Mouse (Mus musculus): ENCODE measurements around the gene Tmem255a. TPM values are rescaled to one million over a fixed set of nuclear protein-coding genes. Genes with fewer than 3 reads are reported as not detected.
"Not testable (repeated sequence)": the region's sequence is repeated elsewhere in the genome, so short reads cannot be mapped to it uniquely, and the experiment has no call there.

Gene Tmem255a
- polyA plus RNA-seq, 1 experiment from 2014 or later = 27.0 TPM

- Histone ChIP-seq H3K4me1 (ENCODE audit: control insufficient read depth in 2 of 2, insufficient read depth in 2 of 2, low read length in 2 of 2) (no peaks in the 10 kb centered on the region), H3K4me2 (ENCODE audit: low read length) (peak within 1 kb of the TSS; percentile 69), H3K9ac (ENCODE audit: low read length) (peak within 1 kb of the TSS; percentile 84), H3K4me3 (ENCODE audit: control insufficient read depth in 1 of 2, insufficient read depth in 1 of 2, low read depth in 1 of 2, low read length in 2 of 2) (peak within 1 kb of the TSS; percentile 69 to 88), H3K9me3 (ENCODE audit: control insufficient read depth, low read length) (no peaks in the 10 kb centered on the region), H3K27ac (replicated peaks in 1 of 2; ENCODE audit: control insufficient read depth in 1 of 2, insufficient read depth in 1 of 2, low read depth in 2 of 2, low read length in 2 of 2) (peak within 1 kb of the TSS; percentile 88 to 90), H3K27me3 (ENCODE audit: control insufficient read depth, insufficient read depth, low read length) (no peaks in the 10 kb centered on the region), H3K36me3 (ENCODE audit: control insufficient read depth, insufficient read depth, low read length) (peaks cover 11% of the 10 kb centered on the region; the same call in 1 of the 2 replicates)
- 21% methylated on average over 58 of the region's 72 CpGs for WGBS
- peak; percentile 81 for ATAC-seq (ENCODE audit: insufficient number of reproducible peaks, insufficient read depth, low FRiP score, low read depth)
Observed at GRCm38 (mm10) chrX:38189552-38190457, 62.4 kb downstream of the Tmem255a start, which contains the start of gene Zbtb33. TSS of gene Zbtb33 (plus strand) at chrX:38189793.

GRCm38 (mm10) chrX:38185520-38185919 lies 66.7 kb downstream of the Tmem255a start:
- Histone ChIP-seq H3K9me3 (ENCODE audit: control insufficient read depth, low read length) (no peaks in the 10 kb centered on the region), H3K4me1 (ENCODE audit: control insufficient read depth in 2 of 2, insufficient read depth in 2 of 2, low read length in 2 of 2) (no peaks in the 10 kb centered on the region), H3K27me3 (ENCODE audit: control insufficient read depth, insufficient read depth, low read length) (no peaks in the 10 kb centered on the region), H3K4me2 (ENCODE audit: low read length) (no peak overlapping the region), H3K27ac (replicated peaks in 1 of 2; ENCODE audit: control insufficient read depth in 1 of 2, insufficient read depth in 1 of 2, low read depth in 2 of 2, low read length in 2 of 2) (no peak overlapping the region), H3K9ac (ENCODE audit: low read length) (no peak overlapping the region), H3K36me3 (ENCODE audit: control insufficient read depth, insufficient read depth, low read length) (no peaks in the 10 kb centered on the region), H3K4me3 (ENCODE audit: control insufficient read depth in 1 of 2, insufficient read depth in 1 of 2, low read depth in 1 of 2, low read length in 2 of 2) (no peak overlapping the region)
- 35% methylated on average over 2 of the region's 2 CpGs for WGBS
- ATAC-seq (ENCODE audit: insufficient number of reproducible peaks, insufficient read depth, low FRiP score, low read depth) = no peak

GRCm38 (mm10) chrX:38181608-38182258 lies 70.5 kb downstream of the Tmem255a start:
- Histone ChIP-seq H3K4me2 (ENCODE audit: low read length) (peak overlapping the region; percentile 76), H3K4me1 (ENCODE audit: control insufficient read depth in 2 of 2, insufficient read depth in 2 of 2, low read length in 2 of 2) (no peaks in the 10 kb centered on the region), H3K36me3 (ENCODE audit: control insufficient read depth, insufficient read depth, low read length) (no peaks in the 10 kb centered on the region), H3K9me3 (ENCODE audit: control insufficient read depth, low read length) (0 out of 2 replicates have a peak, but pooled peaks cover 3% of the 10 kb centered on the region), H3K9ac (ENCODE audit: low read length) (no peak overlapping the region), H3K27ac (replicated peaks in 1 of 2; ENCODE audit: control insufficient read depth in 1 of 2, insufficient read depth in 1 of 2, low read depth in 2 of 2, low read length in 2 of 2) (no peak overlapping the region), H3K27me3 (ENCODE audit: control insufficient read depth, insufficient read depth, low read length) (no peaks in the 10 kb centered on the region), H3K4me3 (ENCODE audit: control insufficient read depth in 1 of 2, insufficient read depth in 1 of 2, low read depth in 1 of 2, low read length in 2 of 2) (no peak overlapping the region)
- no peak; the same call in 1 of the 2 replicates for ATAC-seq (ENCODE audit: insufficient number of reproducible peaks, insufficient read depth, low FRiP score, low read depth)
- 18% methylated on average over 13 of the region's 15 CpGs for WGBS

GRCm38 (mm10) chrX:38180656-38181607 lies 71.3 kb downstream of the Tmem255a start:
- peak; percentile 59; the same call in 1 of the 2 replicates for ATAC-seq (ENCODE audit: insufficient number of reproducible peaks, insufficient read depth, low FRiP score, low read depth)
- Histone ChIP-seq H3K9me3 (ENCODE audit: control insufficient read depth, low read length) (0 out of 2 replicates have a peak, but pooled peaks cover 3% of the 10 kb centered on the region), H3K27me3 (ENCODE audit: control insufficient read depth, insufficient read depth, low read length) (no peaks in the 10 kb centered on the region), H3K9ac (ENCODE audit: low read length) (peak overlapping the region; percentile 41; the same call in 1 of the 2 replicates), H3K36me3 (ENCODE audit: control insufficient read depth, insufficient read depth, low read length) (no peaks in the 10 kb centered on the region), H3K4me2 (ENCODE audit: low read length) (peak overlapping the region; percentile 76), H3K4me1 (ENCODE audit: control insufficient read depth in 2 of 2, insufficient read depth in 2 of 2, low read length in 2 of 2) (no peaks in the 10 kb centered on the region), H3K27ac (replicated peaks in 1 of 2; ENCODE audit: control insufficient read depth in 1 of 2, insufficient read depth in 1 of 2, low read depth in 2 of 2, low read length in 2 of 2) (no peak overlapping the region), H3K4me3 (ENCODE audit: control insufficient read depth in 1 of 2, insufficient read depth in 1 of 2, low read depth in 1 of 2, low read length in 2 of 2) (peak overlapping the region; percentile 44 to 52)
- 24% methylated on average over 37 of the region's 38 CpGs for WGBS

- not testable (repeated sequence) for H3K27me3 ChIP-seq (ENCODE audit: control insufficient read depth, insufficient read depth, low read length); H3K27ac ChIP-seq (replicated peaks in 1 of 2; ENCODE audit: control insufficient read depth in 1 of 2, insufficient read depth in 1 of 2, low read depth in 2 of 2, low read length in 2 of 2); H3K9me3 ChIP-seq (ENCODE audit: control insufficient read depth, low read length); ATAC-seq (ENCODE audit: insufficient number of reproducible peaks, insufficient read depth, low FRiP score, low read depth); H3K36me3 ChIP-seq (ENCODE audit: control insufficient read depth, insufficient read depth, low read length); H3K4me1 ChIP-seq (ENCODE audit: control insufficient read depth in 2 of 2, insufficient read depth in 2 of 2, low read length in 2 of 2)
- WGBS = 33% methylated on average over 19 of the region's 19 CpGs
- H3K4me3 ChIP-seq (ENCODE audit: control insufficient read depth in 1 of 2, insufficient read depth in 1 of 2, low read depth in 1 of 2, low read length in 2 of 2) = peak overlapping the region; percentile 29 to 47
- H3K4me2 ChIP-seq (ENCODE audit: low read length) = peak overlapping the region; percentile 51
- H3K9ac ChIP-seq (ENCODE audit: low read length) = peak overlapping the region; percentile 57
Observed at GRCm38 (mm10) chrX:38179891-38180310, 72.3 kb downstream of the Tmem255a start.

- H3K9ac ChIP-seq (ENCODE audit: low read length) = no peak overlapping the region
- ATAC-seq (ENCODE audit: insufficient number of reproducible peaks, insufficient read depth, low FRiP score, low read depth) = no peak
- 64% methylated on average over 4 of the region's 4 CpGs for WGBS
- H3K4me1 ChIP-seq (ENCODE audit: control insufficient read depth in 2 of 2, insufficient read depth in 2 of 2, low read length in 2 of 2) = no peaks in the 10 kb centered on the region
- no peak overlapping the region for H3K27ac ChIP-seq (replicated peaks in 1 of 2; ENCODE audit: control insufficient read depth in 1 of 2, insufficient read depth in 1 of 2, low read depth in 2 of 2, low read length in 2 of 2)
- no peak overlapping the region for H3K4me3 ChIP-seq (ENCODE audit: control insufficient read depth in 1 of 2, insufficient read depth in 1 of 2, low read depth in 1 of 2, low read length in 2 of 2)
- H3K27me3 ChIP-seq (ENCODE audit: control insufficient read depth, insufficient read depth, low read length) = no peaks in the 10 kb centered on the region
- no peaks in the 10 kb centered on the region for H3K36me3 ChIP-seq (ENCODE audit: control insufficient read depth, insufficient read depth, low read length)
- no peaks in the 10 kb centered on the region for H3K9me3 ChIP-seq (ENCODE audit: control insufficient read depth, low read length)
- no peak overlapping the region for H3K4me2 ChIP-seq (ENCODE audit: low read length)
Observed at GRCm38 (mm10) chrX:38166592-38166991, 85.6 kb downstream of the Tmem255a start.

- Histone ChIP-seq H3K9ac (ENCODE audit: low read length) (no peak overlapping the region), H3K27ac (replicated peaks in 1 of 2; ENCODE audit: control insufficient read depth in 1 of 2, insufficient read depth in 1 of 2, low read depth in 2 of 2, low read length in 2 of 2) (no peak overlapping the region), H3K4me3 (ENCODE audit: control insufficient read depth in 1 of 2, insufficient read depth in 1 of 2, low read depth in 1 of 2, low read length in 2 of 2) (no peak overlapping the region), H3K9me3 (ENCODE audit: control insufficient read depth, low read length) (no peaks in the 10 kb centered on the region), H3K4me1 (ENCODE audit: control insufficient read depth in 2 of 2, insufficient read depth in 2 of 2, low read length in 2 of 2) (no peaks in the 10 kb centered on the region), H3K4me2 (ENCODE audit: low read length) (no peak overlapping the region), H3K27me3 (ENCODE audit: control insufficient read depth, insufficient read depth, low read length) (no peaks in the 10 kb centered on the region), H3K36me3 (ENCODE audit: control insufficient read depth, insufficient read depth, low read length) (no peaks in the 10 kb centered on the region)
- WGBS = 73% methylated on average over 9 of the region's 9 CpGs
- ATAC-seq (ENCODE audit: insufficient number of reproducible peaks, insufficient read depth, low FRiP score, low read depth) = no peak
Observed at GRCm38 (mm10) chrX:38166064-38166463, 86.2 kb downstream of the Tmem255a start.
